Mouse (Mus musculus): ENCODE measurements around the gene Rptor.

Gene Rptor

GRCm38 (mm10) chr11:119731382-119731781 is 128.7 kb downstream of the Rptor start:
- no peak for DNase-seq (ENCODE audit: inconsistent age in 2 of 2, low spot score in 1 of 2)

GRCm38 (mm10) chr11:119732362-119732761 is 129.7 kb downstream of the Rptor start:
- no peak for DNase-seq (ENCODE audit: inconsistent age in 2 of 2, low spot score in 1 of 2)

GRCm38 (mm10) chr11:119732961-119733656 is 130.4 kb downstream of the Rptor start:
- no peak for DNase-seq (ENCODE audit: inconsistent age in 2 of 2, low spot score in 1 of 2)

- DNase-seq (ENCODE audit: inconsistent age in 2 of 2, low spot score in 1 of 2): no peak
Observed at GRCm38 (mm10) chr11:119733657-119733990, 130.9 kb downstream of the Rptor start.

GRCm38 (mm10) chr11:119735152-119735551 is 132.4 kb downstream of the Rptor start:
- DNase-seq (ENCODE audit: inconsistent age in 2 of 2, low spot score in 1 of 2): no peak

GRCm38 (mm10) chr11:119738990-119739846 is 136.5 kb downstream of the Rptor start:
- no peak for DNase-seq (ENCODE audit: inconsistent age in 2 of 2, low spot score in 1 of 2)

- no peak for DNase-seq (ENCODE audit: inconsistent age in 2 of 2, low spot score in 1 of 2)
Observed at GRCm38 (mm10) chr11:119741401-119741800, 138.7 kb downstream of the Rptor start.

- DNase-seq (ENCODE audit: inconsistent age in 2 of 2, low spot score in 1 of 2): no peak
Observed at GRCm38 (mm10) chr11:119744436-119744835, 141.7 kb downstream of the Rptor start.

GRCm38 (mm10) chr11:119745333-119745732 is 142.6 kb downstream of the Rptor start:
- no peak for DNase-seq (ENCODE audit: inconsistent age in 2 of 2, low spot score in 1 of 2)

- no peak for DNase-seq (ENCODE audit: inconsistent age in 2 of 2, low spot score in 1 of 2)
Observed at GRCm38 (mm10) chr11:119754459-119754858, 151.8 kb downstream of the Rptor start.

GRCm38 (mm10) chr11:119758214-119758613 is 155.5 kb downstream of the Rptor start:
- no peak for DNase-seq (ENCODE audit: inconsistent age in 2 of 2, low spot score in 1 of 2)

- no peak for DNase-seq (ENCODE audit: inconsistent age in 2 of 2, low spot score in 1 of 2)
Observed at GRCm38 (mm10) chr11:119758705-119759327, 156.1 kb downstream of the Rptor start.

GRCm38 (mm10) chr11:119762911-119763310 is 160.2 kb downstream of the Rptor start:
- no peak for DNase-seq (ENCODE audit: inconsistent age in 2 of 2, low spot score in 1 of 2)

- DNase-seq (ENCODE audit: inconsistent age in 2 of 2, low spot score in 1 of 2): no peak
Observed at GRCm38 (mm10) chr11:119766023-119766422, 163.3 kb downstream of the Rptor start.

- DNase-seq (ENCODE audit: inconsistent age in 2 of 2, low spot score in 1 of 2): no peak
Observed at GRCm38 (mm10) chr11:119766782-119767459, 164.2 kb downstream of the Rptor start.

GRCm38 (mm10) chr11:119767525-119767924 is 164.8 kb downstream of the Rptor start:
- DNase-seq (ENCODE audit: inconsistent age in 2 of 2, low spot score in 1 of 2): no peak

GRCm38 (mm10) chr11:119768511-119768910 is 165.8 kb downstream of the Rptor start:
- no peak for DNase-seq (ENCODE audit: inconsistent age in 2 of 2, low spot score in 1 of 2)

- DNase-seq (ENCODE audit: inconsistent age in 2 of 2, low spot score in 1 of 2): no peak
Observed at GRCm38 (mm10) chr11:119769666-119770065, 167.0 kb downstream of the Rptor start.

GRCm38 (mm10) chr11:119770985-119771384 is 168.3 kb downstream of the Rptor start:
- DNase-seq (ENCODE audit: inconsistent age in 2 of 2, low spot score in 1 of 2): no peak

GRCm38 (mm10) chr11:119772896-119773295 is 170.2 kb downstream of the Rptor start:
- DNase-seq (ENCODE audit: inconsistent age in 2 of 2, low spot score in 1 of 2): no peak

GRCm38 (mm10) chr11:119775076-119775760 is 172.5 kb downstream of the Rptor start:
- no peak for DNase-seq (ENCODE audit: inconsistent age in 2 of 2, low spot score in 1 of 2)
